Mouse (Mus musculus) stomach, postnatal 0 days (tissue): ENCODE data around the gene Stxbp3. TPM values are rescaled to one million over a fixed set of nuclear protein-coding genes. Genes with fewer than 3 reads are reported as not detected.

Experiments
- ATAC-seq: fragments of 200-750 bp; cut with Nextera tagmentation; 2 replicates; pipeline ENCODE4 v1.8.0; 2017; ENCODE audit not compliant: low FRiP score, low TSS enrichment
- DNase-seq: peaks from one replicate; pipeline ENCODE4 v3.0.0-alpha.2; 2016; ENCODE audit warnings: low spot score
- H3K27ac ChIP-seq: fragments of 300-500 bp; sonication (generic); replicated peaks from 2 replicates; pipeline ENCODE4 v1.5.1; 2014; ENCODE audit warnings: mild to moderate bottlenecking, control low read depth
- H3K27me3 ChIP-seq: fragments of 300-500 bp; sonication (generic); 2 replicates; pipeline ENCODE4 v1.6.1; 2014; ENCODE audit warnings: low read length; ENCODE audit not compliant: control insufficient read depth, insufficient read depth
- H3K36me3 ChIP-seq: fragments of 300-500 bp; sonication (generic); 2 replicates; pipeline ENCODE4 v1.6.1; 2014; ENCODE audit warnings: low read length, mixed read lengths; ENCODE audit not compliant: control insufficient read depth, insufficient read depth
- H3K4me1 ChIP-seq: fragments of 300-500 bp; sonication (generic); replicated peaks from 2 replicates; pipeline ENCODE4 v1.6.1; 2014; ENCODE audit warnings: antibody characterized with exemption; ENCODE audit not compliant: control insufficient read depth, insufficient read depth
- H3K4me2 ChIP-seq: fragments of 300-500 bp; sonication (generic); replicated peaks from 2 replicates; pipeline ENCODE4 v1.6.1; 2014; ENCODE audit warnings: low read depth, mild to moderate bottlenecking, control low read depth, moderate library complexity
- H3K4me3 ChIP-seq: fragments of 300-500 bp; sonication (generic); 2 replicates; pipeline ENCODE4 v1.5.1; 2014; ENCODE audit warnings: low read depth, low read length, control low read depth
- H3K9ac ChIP-seq: fragments of 300-500 bp; sonication (generic); 2 replicates; pipeline ENCODE4 v1.6.1; 2014; ENCODE audit warnings: mild to moderate bottlenecking, low read length, control low read depth, mixed read lengths
- H3K9me3 ChIP-seq: fragments of 300-500 bp; sonication (generic); 2 replicates; pipeline ENCODE4 v1.6.1; 2016; ENCODE audit warnings: low read length; ENCODE audit not compliant: control insufficient read depth
- CTCF ChIP-seq: IDR thresholded peaks from 2 replicates; pipeline ENCODE4 v1.5.1; 2016; ENCODE audit warnings: antibody characterized with exemption, low read depth, mild to moderate bottlenecking, moderate library complexity
- EP300 ChIP-seq: optimal IDR thresholded peaks from 2 replicates; pipeline ENCODE3; 2016; ENCODE audit warnings: antibody characterized with exemption
- WGBS: fragments of 180-500 bp; shearing (Covaris S2); extraction: QIAGEN DNeasy Blood & Tissue Kit; methylation state at CpG from one replicate; pipeline ENCODE4 v1.1.7; 2014; 5-methylcytosine and 5-hydroxymethylcytosine counted together
- polyA plus RNA-seq: library from polyadenylated mRNA; unstranded; fragments of >200 nt; fragmentation: Nextera tagmentation; extraction: Ambion mirVana; gene quantifications from 2 replicates; pipeline ENCODE4 v1.2.1, GENCODE M21; 2015

Stxbp3 gene
- polyA plus RNA-seq, 1 experiment from 2014 or later: 39.3 TPM

DNA sequence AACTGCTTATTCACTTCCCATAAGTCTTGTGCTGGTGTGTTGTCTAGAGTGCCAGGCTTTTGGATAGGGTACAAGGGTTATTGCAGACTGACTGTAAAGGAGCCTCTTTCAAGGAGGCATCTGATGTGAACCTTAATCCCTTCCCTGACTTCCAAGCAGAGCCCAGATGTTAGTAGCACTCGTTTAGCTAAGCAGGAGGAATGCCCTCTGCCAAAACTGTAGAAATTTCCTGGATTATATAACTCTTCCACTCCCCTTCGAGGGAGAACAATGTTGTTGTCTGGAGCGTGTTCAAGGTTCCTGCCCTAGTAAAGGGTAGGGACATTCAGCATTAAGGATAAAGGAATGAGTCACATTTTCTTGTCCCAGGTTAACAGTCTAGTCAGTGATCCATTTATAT is 6.3 kb upstream of the Stxbp3 start:
- no peaks in the 10 kb centered on the region for H3K9me3 ChIP-seq
- DNase-seq: no peak
- no peak for TF ChIP-seq EP300
- TF ChIP-seq CTCF: no peak

DNA sequence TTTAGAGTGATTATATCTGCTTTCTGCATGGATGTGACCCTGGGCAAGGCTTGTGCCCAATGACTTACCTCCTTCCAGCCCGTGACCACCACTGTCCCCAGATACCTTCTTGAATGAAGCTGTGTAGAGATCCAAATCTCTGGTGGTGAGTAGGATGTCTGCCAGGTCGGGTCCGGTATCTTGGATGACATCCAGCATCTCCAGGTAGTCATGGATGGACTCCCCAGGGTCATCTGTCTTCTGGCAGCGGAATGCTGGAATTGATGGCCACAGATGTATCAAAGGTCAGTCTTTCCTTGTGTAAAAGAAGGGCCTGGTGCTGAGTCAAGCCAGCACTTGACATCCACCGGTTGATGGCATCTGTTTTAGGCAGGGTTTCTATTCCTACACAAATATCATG is 4.2 kb upstream of the Stxbp3 start:
- Histone ChIP-seq H3K4me2 (no peak overlapping the region), H3K9me3 (no peaks in the 10 kb centered on the region), H3K4me3 (no peak overlapping the region), H3K36me3 (no peaks in the 10 kb centered on the region), H3K9ac (no peak overlapping the region), H3K27me3 (no peaks in the 10 kb centered on the region), H3K4me1 (no peaks in the 10 kb centered on the region), H3K27ac (no peak overlapping the region)
- DNase-seq (no peak), ATAC-seq (no peak)
- WGBS: 71% methylated on average over 5 of the region's 5 CpGs
- TF ChIP-seq CTCF (no peak), EP300 (no peak)

More for the DNA sequence above, 6.3 kb upstream of the Stxbp3 start:
- no peak overlapping the region for H3K9ac ChIP-seq
- 43% methylated on average over 3 of the region's 3 CpGs for WGBS
- H3K36me3 ChIP-seq: no peaks in the 10 kb centered on the region
- no peak overlapping the region for H3K4me2 ChIP-seq
- H3K27ac ChIP-seq: no peak overlapping the region
- no peak overlapping the region for H3K4me3 ChIP-seq
- H3K27me3 ChIP-seq: no peaks in the 10 kb centered on the region
- no peak for ATAC-seq
- H3K4me1 ChIP-seq: no peaks in the 10 kb centered on the region

DNA sequence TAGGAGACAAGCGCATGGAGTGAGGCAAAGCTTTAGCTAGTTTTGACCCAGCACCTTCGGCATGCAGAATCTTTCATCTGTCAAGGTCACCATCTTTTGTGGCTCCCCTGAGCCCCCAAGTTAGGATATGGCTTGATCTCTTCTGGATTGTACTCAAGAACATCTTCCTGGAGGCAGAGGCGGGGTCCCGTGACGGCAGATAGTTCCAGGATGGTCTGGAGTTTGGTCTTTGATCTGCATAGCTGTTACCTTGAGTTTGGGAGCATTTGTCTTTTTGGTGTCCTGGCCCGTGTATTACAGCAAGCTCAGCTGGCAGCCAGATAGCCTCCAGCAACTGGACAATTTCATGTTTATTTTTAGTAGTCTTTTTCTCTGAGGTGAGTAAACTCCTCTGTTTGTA is 3.7 kb upstream of the Stxbp3 start:
- H3K9me3 ChIP-seq: no peaks in the 10 kb centered on the region
- 81% methylated on average over 6 of the region's 6 CpGs for WGBS
- DNase-seq (no peak), ATAC-seq (no peak)
- TF ChIP-seq EP300 (no peak), CTCF (no peak)
- no peak overlapping the region for H3K4me2 ChIP-seq
- H3K27ac ChIP-seq: no peak overlapping the region
- H3K4me3 ChIP-seq: no peak overlapping the region
- H3K4me1 ChIP-seq: no peaks in the 10 kb centered on the region; the same call in 1 of the 2 replicates
- H3K9ac ChIP-seq: no peak overlapping the region
- H3K27me3 ChIP-seq: no peaks in the 10 kb centered on the region
- H3K36me3 ChIP-seq: no peaks in the 10 kb centered on the region

DNA sequence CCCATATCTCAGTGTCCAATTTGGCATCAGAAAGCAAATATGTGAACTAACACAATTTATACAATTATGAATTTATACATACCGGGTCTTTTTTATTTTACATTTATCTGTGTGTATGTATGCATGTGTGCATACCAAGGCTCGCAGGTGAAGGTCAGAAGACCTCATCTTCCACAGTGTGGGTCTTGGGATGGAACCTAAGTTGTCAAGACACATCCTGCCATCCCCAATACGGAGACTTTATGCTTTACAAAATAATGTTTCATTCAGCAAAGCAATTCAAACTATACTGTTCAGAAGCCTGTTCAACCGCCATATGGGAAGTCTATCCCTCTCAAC is 359 bp upstream of the Stxbp3 start:
- Histone ChIP-seq H3K27ac (no peak overlapping the region), H3K36me3 (no peaks in the 10 kb centered on the region), H3K27me3 (no peaks in the 10 kb centered on the region), H3K9ac (no peak overlapping the region), H3K4me1 (no peaks in the 10 kb centered on the region; the same call in 1 of the 2 replicates), H3K4me3 (no peak overlapping the region), H3K4me2 (no peak overlapping the region), H3K9me3 (no peaks in the 10 kb centered on the region)
- no peak for TF ChIP-seq EP300
- no peak for TF ChIP-seq CTCF
- ATAC-seq: peak; percentile 56
- 54% methylated on average over 4 of the region's 4 CpGs for WGBS
- no peak for DNase-seq

DNA sequence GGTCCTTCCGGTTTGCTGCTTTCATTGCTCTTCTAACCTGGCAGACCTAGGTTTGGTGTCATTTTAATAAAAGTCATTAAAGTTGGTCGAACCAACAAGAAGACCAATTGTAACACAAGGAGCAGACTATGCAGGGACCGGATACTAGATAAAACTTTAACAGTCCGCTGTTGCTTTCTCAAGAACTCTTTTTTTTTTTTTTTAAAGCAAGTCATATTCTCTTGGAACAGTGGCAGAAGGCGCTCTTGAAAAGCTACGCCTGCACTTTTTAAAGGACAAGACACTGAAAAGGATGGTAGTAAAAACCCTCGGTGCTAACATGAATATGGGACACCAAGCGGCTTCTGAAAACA is 703 bp downstream of the Stxbp3 start:
- ATAC-seq: no peak
- Histone ChIP-seq H3K9ac (peak overlapping the region; percentile 79), H3K27ac (peak overlapping the region; percentile 96), H3K4me1 (no peaks in the 10 kb centered on the region; the same call in 1 of the 2 replicates), H3K4me2 (peak overlapping the region; percentile 65), H3K4me3 (peak overlapping the region; percentile 83), H3K9me3 (no peaks in the 10 kb centered on the region), H3K36me3 (no peaks in the 10 kb centered on the region), H3K27me3 (no peaks in the 10 kb centered on the region)
- DNase-seq: no peak
- 4% methylated on average over 8 of the region's 8 CpGs for WGBS
- TF ChIP-seq CTCF: no peak
- TF ChIP-seq EP300: no peak

DNA sequence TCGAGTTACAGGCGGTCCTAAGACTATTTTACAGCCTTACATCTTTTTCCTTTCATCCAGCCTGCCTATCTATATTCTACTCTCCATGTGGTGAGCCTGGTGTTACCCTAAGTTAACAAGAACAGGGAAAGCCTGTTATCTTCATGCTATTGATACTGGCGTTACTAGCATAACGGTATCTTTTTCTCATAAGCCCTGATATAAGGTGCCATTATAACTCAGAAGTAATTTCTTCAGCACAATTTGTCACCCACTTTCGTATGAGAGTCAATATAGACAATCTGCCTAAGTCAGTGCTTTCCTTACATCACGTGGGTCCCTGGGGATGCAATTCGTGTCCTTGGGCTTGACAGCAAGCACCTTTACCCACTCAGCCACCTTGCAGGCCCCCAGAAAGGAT is 1.3 kb downstream of the Stxbp3 start:
- no peak overlapping the region; the same call in 1 of the 2 replicates for H3K9ac ChIP-seq
- H3K4me2 ChIP-seq: peak overlapping the region; percentile 65
- H3K9me3 ChIP-seq: no peaks in the 10 kb centered on the region
- no peak for DNase-seq
- H3K27me3 ChIP-seq: no peaks in the 10 kb centered on the region
- peak overlapping the region; percentile 83; the same call in 1 of the 2 replicates for H3K4me3 ChIP-seq
- ATAC-seq: no peak
- H3K27ac ChIP-seq: no peak overlapping the region
- no peaks in the 10 kb centered on the region; the same call in 1 of the 2 replicates for H3K4me1 ChIP-seq
- no peaks in the 10 kb centered on the region for H3K36me3 ChIP-seq
- TF ChIP-seq CTCF (no peak), EP300 (no peak)
- 69% methylated on average over 7 of the region's 7 CpGs for WGBS
